Mouse (Mus musculus): Measurements from ENCODE around the gene Tpd52l2.

Gene Tpd52l2

DNA sequence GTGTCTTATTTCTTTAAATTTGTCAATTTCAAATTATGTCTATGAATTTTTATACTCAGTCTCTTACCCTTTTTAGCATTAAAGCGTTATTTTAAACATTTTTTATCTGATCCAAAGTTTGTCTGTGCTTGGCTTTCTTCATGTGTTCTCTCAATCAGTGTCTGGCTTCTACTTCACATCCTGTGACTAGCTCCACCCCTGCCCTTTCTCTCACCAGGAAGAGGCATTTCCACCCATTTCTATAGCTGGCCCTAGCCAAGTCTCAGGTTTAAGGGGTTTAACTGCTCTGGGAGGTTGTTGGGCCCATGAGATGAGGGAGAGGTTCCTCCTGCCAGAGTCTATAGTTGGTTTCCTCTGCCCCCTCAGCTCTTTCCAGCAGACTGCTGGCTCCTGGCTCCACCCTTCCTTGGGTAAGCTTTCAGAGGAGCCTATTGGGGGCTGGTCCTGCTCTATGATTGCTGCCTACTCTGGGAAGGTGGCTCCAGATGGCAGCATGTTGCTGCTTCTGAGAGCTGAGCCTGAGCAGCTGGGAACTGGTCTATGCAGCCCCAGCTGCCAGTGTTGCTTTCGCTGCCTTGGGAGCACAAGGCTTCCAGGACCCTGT lies 40.6 kb downstream of the Tpd52l2 start:
- peak; percentile 67 for DNase-seq (ENCODE audit: low read depth, low spot score)

GRCm38 (mm10) chr2:181541761-181542380 lies 44.9 kb downstream of the Tpd52l2 start:
- DNase-seq (ENCODE audit: low read depth, low spot score), result no peak

GRCm38 (mm10) chr2:181546142-181546541 lies 49.2 kb downstream of the Tpd52l2 start:
- DNase-seq (ENCODE audit: low read depth, low spot score), result no peak

DNA sequence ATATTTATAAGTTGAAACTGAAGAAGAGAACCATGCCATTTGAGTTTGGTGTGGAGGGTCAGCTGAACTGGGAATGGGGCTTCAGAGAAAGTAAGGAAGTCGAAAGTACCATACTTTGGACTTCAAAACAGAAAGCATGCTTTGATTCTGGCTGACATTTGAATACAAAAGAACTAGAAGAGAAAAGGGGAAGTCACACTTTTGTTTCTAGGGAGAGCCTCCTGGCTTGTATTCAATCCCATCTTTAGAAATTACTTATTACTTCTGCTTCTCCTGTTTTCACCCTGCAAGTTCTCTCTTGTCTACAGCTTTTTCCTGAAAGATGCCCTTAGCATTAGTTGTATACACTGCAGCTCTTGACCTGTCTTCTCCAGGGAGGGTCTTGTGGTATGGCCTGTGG lies 51.3 kb downstream of the Tpd52l2 start:
- DNase-seq (ENCODE audit: low read depth, low spot score), result no peak

DNA sequence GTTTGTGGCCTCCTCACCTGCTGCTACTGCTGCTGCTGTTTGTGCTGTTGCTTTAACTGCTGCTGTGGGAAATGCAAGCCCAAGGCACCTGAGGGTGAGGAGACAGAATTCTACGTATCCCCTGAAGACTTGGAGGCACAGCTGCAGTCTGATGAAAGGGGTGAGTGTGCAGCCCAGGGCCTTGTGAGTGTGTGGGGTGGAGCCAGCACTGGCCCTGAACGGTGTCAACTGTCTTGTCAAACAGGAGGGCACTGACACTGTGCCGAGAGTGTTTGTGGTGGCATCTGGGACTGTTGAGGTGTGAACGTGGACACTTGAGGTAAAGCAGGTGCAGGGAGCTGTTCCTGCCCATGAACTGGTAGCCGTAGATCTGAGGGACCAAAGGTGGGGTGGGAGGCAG lies 51.7 kb downstream of the Tpd52l2 start:
- DNase-seq (ENCODE audit: low read depth, low spot score), result no peak

GRCm38 (mm10) chr2:181550233-181550632 lies 53.3 kb downstream of the Tpd52l2 start:
- no peak for DNase-seq (ENCODE audit: low read depth, low spot score)

GRCm38 (mm10) chr2:181553772-181554171 lies 56.8 kb downstream of the Tpd52l2 start:
- DNase-seq (ENCODE audit: low read depth, low spot score), result no peak

DNA sequence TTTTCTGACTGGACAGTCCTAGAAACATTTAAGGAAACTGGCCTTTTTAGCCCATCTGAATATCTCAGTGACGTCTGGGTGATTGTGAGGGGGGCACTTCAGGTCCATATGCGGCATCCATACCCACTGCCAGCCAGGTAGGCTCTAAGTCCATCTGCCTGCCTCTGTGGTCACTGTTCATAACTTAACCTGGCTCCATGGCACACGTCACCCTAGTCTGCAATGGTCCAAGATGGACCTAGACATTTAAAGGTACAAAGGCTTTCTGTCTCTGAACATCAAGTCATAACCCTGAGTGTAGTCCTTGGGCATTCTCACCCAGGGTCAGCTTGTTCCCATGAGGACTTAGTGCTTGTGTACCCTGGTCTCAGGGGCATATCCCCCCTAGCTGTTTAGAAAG lies 70.4 kb downstream of the Tpd52l2 start:
- no peak for DNase-seq (ENCODE audit: low read depth, low spot score)
